Mouse (Mus musculus): ENCODE results near the gene Snx21. TPM values are rescaled to one million over a fixed set of nuclear protein-coding genes. Genes with fewer than 3 reads are reported as not detected.
A peak's percentile ranks its signal among the peaks of the same experiment; 100 is the strongest.

Gene Snx21
- total RNA-seq (2017): 2.9 to 6.0 TPM (median 5.5 TPM) in 3 replicates

- ATAC-seq (replicated peaks; ENCODE audit: insufficient number of reproducible peaks, low FRiP score, low TSS enrichment, poor library complexity, severe bottlenecking): peak; percentile 27
These were observed at the start of gene Snx21 for GRCm38 (mm10) chr2:164785481-164786387. Snx21 (plus strand) TSS chr2:164785823.

DNA sequence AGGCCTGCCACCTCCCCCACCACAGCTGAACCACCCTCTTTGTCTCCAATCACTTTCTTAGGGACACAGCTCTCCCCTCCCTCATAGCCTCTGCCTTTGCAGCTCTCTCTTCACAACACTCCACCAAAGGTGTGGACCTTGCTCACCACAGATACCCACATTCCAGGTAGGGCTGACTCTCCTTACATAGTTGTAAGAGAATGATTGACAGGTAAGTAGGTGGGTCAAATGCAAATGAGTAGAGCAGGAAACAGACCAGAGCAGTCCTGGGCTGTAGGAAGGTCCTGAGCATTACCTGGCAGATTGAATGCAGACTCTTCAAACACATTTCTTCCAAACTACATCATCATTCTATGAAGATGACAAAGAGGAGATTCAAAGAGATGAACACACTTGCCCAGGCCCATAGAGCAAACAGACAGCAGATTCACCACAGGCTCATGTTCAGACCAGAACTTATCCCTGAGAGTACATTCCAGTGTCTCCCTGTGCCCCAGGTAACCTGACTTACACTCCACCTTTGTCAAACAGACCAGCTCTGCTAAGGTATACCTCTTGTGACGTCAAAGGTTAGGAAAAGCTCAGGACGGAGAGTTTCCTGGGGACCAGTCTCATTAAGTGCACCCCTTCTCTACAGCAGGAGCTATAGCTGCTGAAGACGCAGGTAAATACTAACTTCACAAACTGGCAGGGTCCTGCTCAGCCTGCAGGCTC lies 48.1 kb upstream of the Snx21 start:
- no peak for ATAC-seq (replicated peaks; ENCODE audit: insufficient number of reproducible peaks, low FRiP score, low TSS enrichment, poor library complexity, severe bottlenecking)

DNA sequence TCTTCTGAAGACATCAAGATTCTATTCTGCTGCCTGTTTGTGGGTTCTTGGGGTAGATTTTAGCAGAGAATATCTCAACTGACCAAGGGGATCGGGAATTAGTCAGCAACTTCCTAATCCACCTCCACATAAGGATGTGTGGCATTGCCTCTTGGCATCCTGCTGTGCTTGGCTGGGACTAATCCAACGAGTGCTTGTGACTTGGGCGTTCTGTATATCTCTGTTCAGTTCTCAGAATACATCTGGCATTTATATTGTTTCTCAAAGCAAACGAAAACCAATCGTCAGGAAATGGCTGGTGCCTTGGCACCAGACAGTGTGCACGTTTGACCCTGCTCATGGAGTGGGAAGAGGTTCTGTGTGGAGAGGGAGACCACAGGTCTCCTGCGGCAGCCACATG lies 45.7 kb upstream of the Snx21 start:
- no peak for ATAC-seq (replicated peaks; ENCODE audit: insufficient number of reproducible peaks, low FRiP score, low TSS enrichment, poor library complexity, severe bottlenecking)

GRCm38 (mm10) chr2:164744987-164745386 lies 40.6 kb upstream of the Snx21 start:
- no peak for ATAC-seq (replicated peaks; ENCODE audit: insufficient number of reproducible peaks, low FRiP score, low TSS enrichment, poor library complexity, severe bottlenecking)

DNA sequence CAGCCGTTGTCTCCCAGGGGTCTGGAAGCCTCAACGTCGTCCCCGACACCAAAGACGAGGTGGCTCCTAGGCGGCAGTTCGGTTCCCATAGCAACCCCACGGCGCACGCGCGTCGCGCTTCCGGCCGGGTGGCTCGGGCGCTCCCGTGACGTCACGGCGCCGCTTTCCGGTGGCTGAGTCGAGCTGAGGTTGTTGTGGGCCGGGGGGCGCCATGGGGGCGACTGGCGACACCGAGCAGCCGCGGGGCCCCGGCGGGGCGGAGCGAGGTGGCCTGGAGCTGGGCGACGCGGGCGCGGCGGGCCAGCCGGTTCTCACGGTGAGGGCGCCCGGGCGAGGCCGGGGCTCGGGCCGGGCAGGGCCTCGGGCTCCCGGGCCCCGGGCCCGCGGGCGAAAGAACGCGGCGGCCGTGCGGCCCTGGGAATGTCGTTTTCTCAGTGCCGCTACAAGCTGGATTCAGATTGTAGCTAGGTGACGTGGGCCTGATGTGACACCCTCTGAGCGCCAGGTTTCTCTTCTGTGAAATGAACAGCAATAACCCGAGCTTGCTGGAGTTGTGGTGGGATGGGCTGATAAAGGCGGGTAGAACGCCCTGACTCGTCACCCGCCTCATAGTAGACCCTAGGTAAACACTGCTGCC lies 39.7 kb upstream of the Snx21 start, which contains the start of the genes Wfdc3 and Dnttip1:
Wfdc3 (minus strand) TSS at position 89 of the 637 bp plus-strand sequence.
Dnttip1 (plus strand) TSS at position 141 of the 637 bp plus-strand sequence.
- peak; percentile 76 for ATAC-seq (replicated peaks; ENCODE audit: insufficient number of reproducible peaks, low FRiP score, low TSS enrichment, poor library complexity, severe bottlenecking)

DNA sequence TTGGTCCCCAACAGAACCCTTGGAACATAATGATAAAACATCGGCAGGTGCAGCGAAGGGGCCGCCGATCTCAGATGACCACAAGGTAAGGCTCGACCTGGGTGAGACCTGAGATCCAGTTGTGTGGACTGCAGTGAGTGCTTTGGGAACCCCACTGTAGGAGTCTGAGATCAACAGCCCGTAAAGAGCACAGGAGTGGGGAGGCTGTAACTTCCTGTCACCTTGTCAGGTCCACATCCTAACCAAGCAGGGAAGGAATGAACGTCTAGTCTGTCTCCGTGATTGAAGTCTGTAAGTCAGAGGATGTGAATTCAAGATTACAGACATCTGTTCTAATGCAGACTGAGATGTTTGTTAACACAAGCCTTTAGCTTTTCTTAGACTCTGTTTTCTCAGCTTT lies 38.9 kb upstream of the Snx21 start:
- ATAC-seq (replicated peaks; ENCODE audit: insufficient number of reproducible peaks, low FRiP score, low TSS enrichment, poor library complexity, severe bottlenecking): no peak

- ATAC-seq (replicated peaks; ENCODE audit: insufficient number of reproducible peaks, low FRiP score, low TSS enrichment, poor library complexity, severe bottlenecking): no peak
These were observed 37.4 kb upstream of the Snx21 start for GRCm38 (mm10) chr2:164748191-164748590.

GRCm38 (mm10) chr2:164748991-164749390 lies 36.6 kb upstream of the Snx21 start:
- no peak for ATAC-seq (replicated peaks; ENCODE audit: insufficient number of reproducible peaks, low FRiP score, low TSS enrichment, poor library complexity, severe bottlenecking)

GRCm38 (mm10) chr2:164752454-164752853 lies 33.2 kb upstream of the Snx21 start:
- ATAC-seq (replicated peaks; ENCODE audit: insufficient number of reproducible peaks, low FRiP score, low TSS enrichment, poor library complexity, severe bottlenecking): no peak

- no peak for ATAC-seq (replicated peaks; ENCODE audit: insufficient number of reproducible peaks, low FRiP score, low TSS enrichment, poor library complexity, severe bottlenecking)
These were observed 31.5 kb upstream of the Snx21 start for GRCm38 (mm10) chr2:164754105-164754504.

DNA sequence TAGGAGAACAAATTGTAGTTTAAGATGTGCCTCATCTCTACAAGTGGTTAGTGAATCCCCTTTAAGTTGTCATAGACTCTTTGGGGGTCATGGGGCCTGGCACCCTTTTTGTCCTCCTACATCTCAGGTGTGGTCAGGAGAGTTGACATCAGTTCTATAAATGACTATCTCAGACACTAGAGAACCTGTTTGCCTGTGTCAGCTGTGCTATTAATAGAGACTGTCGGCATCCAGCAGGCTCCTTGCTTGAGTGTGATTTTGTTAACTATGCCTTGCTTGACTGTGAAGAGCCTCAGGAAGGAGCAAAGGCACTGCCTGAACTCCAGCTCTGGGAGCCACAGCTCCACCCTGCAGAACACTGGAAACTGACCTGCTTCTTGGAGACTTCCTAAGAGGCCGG lies 30.8 kb upstream of the Snx21 start:
- ATAC-seq (replicated peaks; ENCODE audit: insufficient number of reproducible peaks, low FRiP score, low TSS enrichment, poor library complexity, severe bottlenecking): no peak

- ATAC-seq (replicated peaks; ENCODE audit: insufficient number of reproducible peaks, low FRiP score, low TSS enrichment, poor library complexity, severe bottlenecking): no peak
These were observed 27.8 kb upstream of the Snx21 start for GRCm38 (mm10) chr2:164757841-164758240.

DNA sequence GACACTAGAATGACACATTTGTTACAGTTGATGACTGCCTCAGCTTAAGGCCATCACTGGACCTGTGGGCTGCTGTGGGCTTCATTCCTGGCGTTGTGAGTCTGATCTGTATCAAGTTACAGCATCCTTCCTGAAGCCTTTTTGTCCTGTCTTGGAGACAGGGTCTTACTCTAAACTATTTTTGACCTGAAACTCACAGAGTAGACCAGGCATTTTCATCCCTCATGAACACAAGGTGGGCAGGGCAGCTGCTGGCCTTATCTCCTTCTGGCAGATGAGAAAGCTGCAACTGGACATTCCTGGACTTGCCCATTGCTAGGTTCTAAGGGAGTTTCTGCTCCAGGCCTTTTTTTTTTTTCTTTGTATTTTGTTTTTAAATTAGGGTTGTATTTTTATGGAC lies 26.9 kb upstream of the Snx21 start:
- no peak for ATAC-seq (replicated peaks; ENCODE audit: insufficient number of reproducible peaks, low FRiP score, low TSS enrichment, poor library complexity, severe bottlenecking)

- ATAC-seq (replicated peaks; ENCODE audit: insufficient number of reproducible peaks, low FRiP score, low TSS enrichment, poor library complexity, severe bottlenecking): peak; percentile 49; the same call in 1 of the 2 replicates
These were observed 25.4 kb upstream of the Snx21 start for GRCm38 (mm10) chr2:164760059-164760833.

DNA sequence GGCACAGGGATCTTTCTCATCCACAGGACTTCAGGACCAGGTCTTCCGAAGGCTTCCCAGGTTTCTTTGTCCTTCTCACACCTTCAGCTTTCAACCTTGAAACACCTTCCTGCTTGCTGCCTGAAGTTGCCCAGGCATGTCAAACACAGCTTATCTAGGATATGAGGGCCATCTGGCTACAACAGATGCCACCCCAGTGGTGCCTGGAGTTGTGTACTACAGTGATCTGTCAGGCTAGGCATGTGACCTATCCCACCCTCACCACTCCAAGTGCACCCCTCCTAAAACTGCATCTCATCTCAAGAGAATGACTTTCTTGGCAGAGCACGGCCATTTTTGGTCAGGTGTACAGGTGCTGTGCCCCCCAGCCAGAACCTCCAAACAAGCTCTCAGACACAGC lies 24.1 kb upstream of the Snx21 start:
- no peak for ATAC-seq (replicated peaks; ENCODE audit: insufficient number of reproducible peaks, low FRiP score, low TSS enrichment, poor library complexity, severe bottlenecking)

DNA sequence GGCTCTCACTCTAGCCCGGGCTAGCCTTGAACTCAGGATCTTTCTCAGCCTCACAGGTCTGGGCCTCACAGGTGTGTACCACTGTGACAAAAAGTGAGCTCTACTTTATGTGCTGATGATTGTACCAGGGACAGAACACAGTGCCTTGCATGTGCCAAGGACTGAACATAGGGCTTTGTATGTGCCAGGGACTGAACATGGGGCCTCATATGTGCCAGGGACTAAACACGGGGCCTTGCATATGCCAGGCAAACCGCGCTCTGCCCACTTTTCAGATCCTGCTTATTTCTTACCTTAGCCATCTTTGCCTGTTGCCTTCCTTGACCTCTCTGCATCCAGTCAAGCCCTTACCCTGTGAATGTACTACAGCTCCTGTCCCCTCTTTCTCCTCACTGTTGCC lies 23.7 kb upstream of the Snx21 start:
- ATAC-seq (replicated peaks; ENCODE audit: insufficient number of reproducible peaks, low FRiP score, low TSS enrichment, poor library complexity, severe bottlenecking): no peak

GRCm38 (mm10) chr2:164762593-164762992 lies 23.0 kb upstream of the Snx21 start:
- ATAC-seq (replicated peaks; ENCODE audit: insufficient number of reproducible peaks, low FRiP score, low TSS enrichment, poor library complexity, severe bottlenecking): no peak

DNA sequence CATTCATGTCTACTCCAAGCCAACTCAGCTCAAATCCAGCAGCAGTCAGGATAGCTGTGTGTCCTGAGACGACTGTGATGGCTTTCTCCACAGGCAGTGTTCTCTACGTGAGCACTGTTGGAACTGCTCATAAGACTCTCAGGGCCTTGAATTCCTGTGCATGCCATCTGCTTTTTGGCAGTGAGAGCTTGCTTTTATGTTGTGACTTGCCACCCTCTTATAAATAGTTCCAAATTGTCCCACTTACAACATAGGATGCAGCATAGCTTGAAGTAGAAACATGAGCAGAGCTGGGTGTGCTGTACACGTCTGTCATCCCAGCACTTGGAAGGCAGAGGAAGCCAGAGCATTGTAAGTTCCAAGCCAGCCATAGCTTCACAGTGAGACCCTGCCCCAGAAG lies 19.8 kb upstream of the Snx21 start:
- ATAC-seq (replicated peaks; ENCODE audit: insufficient number of reproducible peaks, low FRiP score, low TSS enrichment, poor library complexity, severe bottlenecking): no peak
